Mouse (Mus musculus): ENCODE measurements at regions not wholly inside any gene's neighbourhood (a gene's known extent, or its start where the extent isn't known, plus 50 kb on each side); places are given as distances from the start of the nearest gene placed in this dataset.

GRCm38 (mm10) chr1:80854945-80855656 lies 96.8 kb upstream of the Dock10 start:
- 59% methylated on average over 2 of the region's 2 CpGs for WGBS
- no peak for ATAC-seq
- no peak overlapping the region for H3K4me2 ChIP-seq
- no peaks in the 10 kb centered on the region for H3K9me3 ChIP-seq (replicated peaks)
- no peaks in the 10 kb centered on the region for H3K27me3 ChIP-seq
- no peaks in the 10 kb centered on the region for H3K36me3 ChIP-seq (ENCODE audit: poor library complexity, severe bottlenecking)
- no peak overlapping the region for H3K9ac ChIP-seq
- no peak overlapping the region for H3K4me3 ChIP-seq
- H3K27ac ChIP-seq: no peak overlapping the region
- H3K4me1 ChIP-seq: peaks cover 16% of the 10 kb centered on the region

GRCm38 (mm10) chr1:80854289-80854701 lies 96.0 kb upstream of the Dock10 start:
- no peak overlapping the region for H3K4me3 ChIP-seq
- H3K9me3 ChIP-seq (replicated peaks): no peaks in the 10 kb centered on the region
- H3K27ac ChIP-seq: no peak overlapping the region
- no peaks in the 10 kb centered on the region for H3K36me3 ChIP-seq (ENCODE audit: poor library complexity, severe bottlenecking)
- H3K9ac ChIP-seq: no peak overlapping the region
- peak overlapping the region; percentile 16; the same call in 1 of the 2 replicates for H3K4me2 ChIP-seq
- no peaks in the 10 kb centered on the region for H3K27me3 ChIP-seq
- 37% methylated on average over 7 of the region's 7 CpGs for WGBS
- peak; percentile 90 for ATAC-seq
- peaks cover 16% of the 10 kb centered on the region for H3K4me1 ChIP-seq

- WGBS: 45% methylated on average over 2 of the region's 2 CpGs
- Histone ChIP-seq H3K9ac (no peak overlapping the region), H3K27ac (no peak overlapping the region), H3K4me3 (no peak overlapping the region), H3K4me2 (no peak overlapping the region), H3K36me3 (ENCODE audit: poor library complexity, severe bottlenecking) (no peaks in the 10 kb centered on the region), H3K9me3 (replicated peaks) (no peaks in the 10 kb centered on the region), H3K4me1 (peaks cover 16% of the 10 kb centered on the region), H3K27me3 (no peaks in the 10 kb centered on the region)
- no peak for ATAC-seq
These were observed 94.4 kb upstream of the Dock10 start for GRCm38 (mm10) chr1:80852761-80853160.

GRCm38 (mm10) chr1:80830196-80830794 lies 72.0 kb upstream of the Dock10 start:
- Histone ChIP-seq H3K4me1 (no peaks in the 10 kb centered on the region), H3K27me3 (no peaks in the 10 kb centered on the region), H3K9ac (no peak overlapping the region), H3K9me3 (replicated peaks) (no peaks in the 10 kb centered on the region), H3K27ac (no peak overlapping the region), H3K4me3 (no peak overlapping the region), H3K4me2 (no peak overlapping the region), H3K36me3 (ENCODE audit: poor library complexity, severe bottlenecking) (no peaks in the 10 kb centered on the region)
- ATAC-seq: peak; percentile 59

- H3K36me3 ChIP-seq (ENCODE audit: poor library complexity, severe bottlenecking): no peaks in the 10 kb centered on the region
- H3K4me2 ChIP-seq: no peak overlapping the region
- H3K4me3 ChIP-seq: no peak overlapping the region
- WGBS: 80% methylated on average over 1 of the region's 1 CpGs
- no peak overlapping the region for H3K27ac ChIP-seq
- no peaks in the 10 kb centered on the region for H3K27me3 ChIP-seq
- peaks cover 4% of the 10 kb centered on the region; the same call in 1 of the 2 replicates for H3K4me1 ChIP-seq
- no peaks in the 10 kb centered on the region for H3K9me3 ChIP-seq (replicated peaks)
- no peak for ATAC-seq
- no peak overlapping the region for H3K9ac ChIP-seq
These were observed 68.1 kb upstream of the Dock10 start for GRCm38 (mm10) chr1:80826383-80826782.

- no peaks in the 10 kb centered on the region for H3K36me3 ChIP-seq (ENCODE audit: poor library complexity, severe bottlenecking)
- no peak overlapping the region for H3K27ac ChIP-seq
- WGBS: 53% methylated on average over 3 of the region's 3 CpGs
- 0 out of 2 replicates have a peak, but pooled peaks have one; percentile 36 for ATAC-seq
- H3K27me3 ChIP-seq: no peaks in the 10 kb centered on the region
- H3K4me2 ChIP-seq: no peak overlapping the region
- H3K4me1 ChIP-seq: peaks cover 4% of the 10 kb centered on the region; the same call in 1 of the 2 replicates
- no peak overlapping the region for H3K9ac ChIP-seq
- no peak overlapping the region for H3K4me3 ChIP-seq
- no peaks in the 10 kb centered on the region for H3K9me3 ChIP-seq (replicated peaks)
These were observed 65.6 kb upstream of the Dock10 start for GRCm38 (mm10) chr1:80823953-80824352.

GRCm38 (mm10) chr1:80822185-80822584 lies 63.9 kb upstream of the Dock10 start:
- Histone ChIP-seq H3K27ac (no peak overlapping the region), H3K4me2 (no peak overlapping the region), H3K4me1 (peaks cover 4% of the 10 kb centered on the region; the same call in 1 of the 2 replicates), H3K9me3 (replicated peaks) (no peaks in the 10 kb centered on the region), H3K9ac (no peak overlapping the region), H3K4me3 (no peak overlapping the region), H3K36me3 (ENCODE audit: poor library complexity, severe bottlenecking) (no peaks in the 10 kb centered on the region), H3K27me3 (no peaks in the 10 kb centered on the region)
- no peak for ATAC-seq
- 79% methylated on average over 1 of the region's 1 CpGs for WGBS

GRCm38 (mm10) chr1:80812906-80813305 lies 54.6 kb upstream of the Dock10 start:
- no peaks in the 10 kb centered on the region for H3K4me1 ChIP-seq
- 86% methylated on average over 3 of the region's 3 CpGs for WGBS
- H3K27ac ChIP-seq: no peak overlapping the region
- no peaks in the 10 kb centered on the region for H3K27me3 ChIP-seq
- H3K4me2 ChIP-seq: no peak overlapping the region
- no peaks in the 10 kb centered on the region for H3K36me3 ChIP-seq (ENCODE audit: poor library complexity, severe bottlenecking)
- no peak for ATAC-seq
- no peak overlapping the region for H3K9ac ChIP-seq
- H3K4me3 ChIP-seq: no peak overlapping the region
- H3K9me3 ChIP-seq (replicated peaks): no peaks in the 10 kb centered on the region

Data from forebrain, embryonic 13.5 days (tissue).